Comparison of ENCODE assay signal across 9 mouse cellular contexts in the genomic region with DNA sequence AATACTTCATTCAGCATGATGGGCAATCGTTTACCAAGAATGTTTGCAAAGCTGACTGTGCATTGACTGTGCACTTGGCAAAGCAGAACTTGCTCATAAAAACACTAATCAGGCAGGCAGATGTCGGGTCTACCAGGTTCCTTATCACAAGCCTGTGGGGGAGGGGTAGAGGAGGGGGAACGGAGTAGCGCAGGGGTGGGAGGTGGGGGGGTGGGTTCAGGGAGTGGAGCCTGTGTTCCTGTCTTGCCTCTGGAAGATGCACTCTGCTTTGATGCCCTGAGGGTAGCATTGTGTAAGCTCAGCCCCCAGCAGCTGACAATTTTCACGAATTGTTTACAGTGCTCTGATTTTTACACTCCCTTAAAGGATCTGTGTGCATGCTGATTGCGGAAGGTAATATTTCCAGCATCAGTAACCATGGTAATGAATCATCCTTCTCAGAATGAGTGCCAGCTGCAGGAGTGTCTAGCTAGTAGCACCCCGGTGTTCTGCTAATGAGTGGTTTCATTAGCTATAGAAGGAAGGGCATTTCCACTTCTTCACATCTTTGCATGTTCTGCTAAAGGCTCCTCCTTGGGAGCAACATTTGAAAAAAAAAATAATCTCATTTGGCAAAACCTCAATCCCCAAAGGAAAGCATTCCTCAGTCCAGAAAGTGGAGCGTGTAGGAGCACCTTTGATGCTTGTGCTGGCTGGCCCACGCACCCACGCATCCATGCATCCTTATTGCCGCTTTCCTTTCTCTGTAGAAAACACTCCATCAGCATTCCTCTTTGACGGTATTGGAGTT. TPM values are rescaled to one million over a fixed set of nuclear protein-coding genes. Genes with fewer than 3 reads are reported as not detected.
DNase-seq lines count a peak whose midpoint lies in the region; TF ChIP-seq lines count a peak whose summit lies in the region.
"Had no signal": no experiment of that assay in that cellular context is flagged by ENCODE, and none has a peak within 500 bp of the region (broad histone marks: within the 10 kb centered on the region; RNA-seq: fewer than 3 reads in every experiment).

No protein-coding gene starts in this region.

- no peak overlapping the region; the same call in 1 of the 2 replicates for H3K4me3 ChIP-seq in heart, embryonic 10.5 days
- H3K4me3 ChIP-seq in midbrain, embryonic 10.5 days = peak overlapping the region; percentile 0; the same call in 1 of the 2 replicates
- no peak overlapping the region for H3K4me3 ChIP-seq in heart, adult 2 months

- TF ChIP-seq EP300 in heart, adult 2 months (IDR thresholded peaks at IDR 0.05; ENCODE audit: insufficient read depth, low read depth, low read length) = no peak

- H3K4me1 ChIP-seq in heart, embryonic 10.5 days = peaks cover 12% of the 10 kb centered on the region
- H3K4me1 ChIP-seq in midbrain, embryonic 10.5 days = peaks cover 28% of the 10 kb centered on the region
- no peaks in the 10 kb centered on the region for H3K4me1 ChIP-seq in heart, adult 2 months (ENCODE audit: control insufficient read depth, insufficient read depth, low read length)

- H3K9me3 ChIP-seq in heart, embryonic 10.5 days = no peaks in the 10 kb centered on the region
- no peaks in the 10 kb centered on the region for H3K9me3 ChIP-seq in midbrain, embryonic 10.5 days (replicated peaks)

- no peak for TF ChIP-seq CTCF in heart, adult 2 months (IDR thresholded peaks at IDR 0.05)

- intact Hi-C loops in heart, postnatal 10 days (cut with DNase I) = no loop called here
- intact Hi-C loops in heart, adult 2 months (cut with DNase I) = no loop called here

- H3K36me3 ChIP-seq in heart, embryonic 10.5 days = no peaks in the 10 kb centered on the region
- H3K36me3 ChIP-seq in midbrain, embryonic 10.5 days = no peaks in the 10 kb centered on the region
- no peaks in the 10 kb centered on the region for H3K36me3 ChIP-seq in heart, adult 2 months (ENCODE audit: control insufficient read depth, insufficient read depth, low read length)

- no peak overlapping the region for H3K9ac ChIP-seq in heart, adult 2 months (ENCODE audit: low read depth, low read length)

- DNase-seq in heart, embryonic 10.5 days (ENCODE audit: low spot score) = no peak
- no peak for DNase-seq in heart, postnatal 10 days
- DNase-seq in cerebellum, adult 11-12 months = peak; percentile 45
- peak; percentile 47 for DNase-seq in forelimb bud, embryonic 11.5 days (ENCODE audit: low read depth, low spot score)
- peak; percentile 29 for DNase-seq in midbrain, embryonic 10.5 days (ENCODE audit: low spot score)
- no peak for DNase-seq in natural killer cell, adult 2 months (ENCODE audit: low spot score in 2 of 2)
- no peak for DNase-seq in gastrocnemius, adult 18-20 months (ENCODE audit: low spot score)
- no peak for DNase-seq in heart, adult 2 months

- no peaks in the 10 kb centered on the region for H3K79me2 ChIP-seq in heart, adult 2 months (replicated peaks; ENCODE audit: control insufficient read depth, insufficient read depth, low read length)

- 42% methylated on average over 12 of the region's 12 CpGs for WGBS in heart, embryonic 10.5 days
- 43% methylated on average over 12 of the region's 12 CpGs for WGBS in midbrain, embryonic 10.5 days
- WGBS in heart, adult 2 months = 37% methylated on average over 12 of the region's 12 CpGs

- H3K27me3 ChIP-seq in heart, embryonic 10.5 days (ENCODE audit: insufficient read depth, poor library complexity, severe bottlenecking) = no peaks in the 10 kb centered on the region
- H3K27me3 ChIP-seq in midbrain, embryonic 10.5 days (ENCODE audit: low read depth, poor library complexity, severe bottlenecking) = no peaks in the 10 kb centered on the region; the same call in 1 of the 2 replicates
- no peaks in the 10 kb centered on the region for H3K27me3 ChIP-seq in heart, adult 2 months (ENCODE audit: control insufficient read depth, insufficient read depth, low read length)

- TF ChIP-seq POLR2A in heart, adult 2 months (IDR thresholded peaks at IDR 0.05; ENCODE audit: insufficient read depth, low read depth, low read length) = no peak

- peak overlapping the region; percentile 29; the same call in 1 of the 2 replicates for H3K27ac ChIP-seq in heart, embryonic 10.5 days
- peak overlapping the region; percentile 63 for H3K27ac ChIP-seq in midbrain, embryonic 10.5 days (replicated peaks)
- H3K27ac ChIP-seq in heart, adult 2 months = no peak overlapping the region
- H3K27ac ChIP-seq: macrophage had no signal

RNA-seq across cellular contexts. Expression of gene Amer2, which starts 36.8 kb away (rescaled TPM):
- polyA plus RNA-seq in heart, embryonic 10.5 days (2016; fragmentation: Nextera tagmentation; extraction: Ambion mirVana) = 0.65 and 1.7 TPM in 2 replicates
- total RNA-seq in heart, postnatal 10 days (2021) = under 1 TPM in 1 of 2 experiments, not detected in 1; 0.02 TPM
- polyA plus RNA-seq in midbrain, embryonic 10.5 days (2016; fragmentation: Nextera tagmentation; extraction: Ambion mirVana) = 9.9 and 14.1 TPM in 2 replicates
- under 1 TPM; 0.02 TPM for total RNA-seq in gastrocnemius, adult 18-20 months (2021)
- total RNA-seq in heart, adult 2 months (2021) = not detected
- polyA plus RNA-seq in heart, adult 2 months (2012; rRNA removed) = 0.02 TPM in 1 of 2 replicates, not detected in the other
- polyA plus RNA-seq: macrophage had no signal

Comparison
In these comparisons a context has a peak if more than half of its experiments do, and no peak if none do; other contexts are left out.
1. DNase-seq: peak in cerebellum, adult 11-12 months (single experiment), forelimb bud, embryonic 11.5 days (single experiment) and midbrain, embryonic 10.5 days (single experiment); none in heart, embryonic 10.5 days (single experiment), heart, postnatal 10 days (0 of 2), natural killer cell, adult 2 months (0 of 2), gastrocnemius, adult 18-20 months (single experiment) and heart, adult 2 months (0 of 2).